ENCODE assay signal across 8 mouse cellular contexts in the genomic region with DNA sequence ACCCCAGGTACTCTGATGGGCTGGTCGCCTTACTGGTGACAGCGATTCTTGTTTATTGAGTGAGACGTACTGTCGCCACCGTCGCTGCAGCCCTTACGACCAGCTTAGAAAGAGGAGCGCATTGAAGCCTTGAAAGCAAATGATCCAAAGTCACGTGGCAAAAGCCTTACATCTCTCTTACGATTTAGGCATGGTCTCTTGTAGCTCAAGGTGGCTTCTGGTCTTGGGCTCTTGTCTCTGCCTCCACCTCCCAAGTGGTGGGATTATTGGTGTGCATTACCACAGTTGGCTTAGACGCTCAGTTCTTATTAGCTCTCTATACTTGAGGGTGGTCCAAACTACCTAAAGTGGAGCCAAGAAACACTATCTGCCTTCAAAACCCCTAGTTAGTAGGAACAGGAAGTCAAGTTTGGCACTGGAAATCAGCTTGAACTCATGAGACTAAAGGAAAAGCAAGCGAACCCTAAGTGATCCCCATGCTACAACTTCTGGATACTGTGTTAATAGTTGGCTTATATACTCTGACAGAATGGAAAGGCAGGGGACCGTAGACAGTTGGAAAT. TPM values are rescaled to one million over a fixed set of nuclear protein-coding genes. Genes with fewer than 3 reads are reported as not detected.
DNase-seq lines count a peak whose midpoint lies in the region; ATAC-seq and TF ChIP-seq lines count a peak whose summit lies in the region.

No protein-coding gene starts in this region.

- peak overlapping the region; percentile 91 for H3ac ChIP-seq in C2C12 (ENCODE audit: control insufficient read depth, insufficient read length, low read depth)

- H3K4me2 ChIP-seq in forebrain, embryonic 11.5 days (ENCODE audit: low read depth, low read length, severe bottlenecking): peak overlapping the region; percentile 88
- peak overlapping the region; percentile 94 for H3K4me2 ChIP-seq in liver, embryonic 13.5 days

- H3K9ac ChIP-seq in forebrain, embryonic 11.5 days (ENCODE audit: low read length): peak overlapping the region; percentile 92
- peak overlapping the region; percentile 88 for H3K9ac ChIP-seq in liver, embryonic 13.5 days

- no peaks in the 10 kb centered on the region for H3K9me3 ChIP-seq in heart, embryonic 10.5 days
- H3K9me3 ChIP-seq in forebrain, embryonic 11.5 days (ENCODE audit: control insufficient read depth, low read length): no peaks in the 10 kb centered on the region
- no peaks in the 10 kb centered on the region for H3K9me3 ChIP-seq in liver, embryonic 13.5 days (replicated peaks)

- ATAC-seq in forebrain, embryonic 11.5 days (replicated peaks; ENCODE audit: low FRiP score): no peak
- ATAC-seq in liver, embryonic 13.5 days (ENCODE audit: low read depth): no peak

- TF ChIP-seq CTCF in C2C12 (IDR thresholded peaks at IDR 0.05; ENCODE audit: control insufficient read depth, insufficient read depth, insufficient read length): no peak

- peaks cover 13% of the 10 kb centered on the region for H3K4me1 ChIP-seq in heart, embryonic 10.5 days
- peaks cover 7% of the 10 kb centered on the region; the same call in 1 of the 2 replicates for H3K4me1 ChIP-seq in forebrain, embryonic 11.5 days (replicated peaks; ENCODE audit: control insufficient read depth, insufficient read depth, low read length)
- H3K4me1 ChIP-seq in liver, embryonic 13.5 days (replicated peaks): peaks cover 22% of the 10 kb centered on the region

- WGBS in heart, embryonic 10.5 days: 9% methylated on average over 13 of the region's 13 CpGs
- WGBS in forebrain, embryonic 11.5 days: 11% methylated on average over 13 of the region's 13 CpGs
- WGBS in liver, embryonic 13.5 days (ENCODE audit: insufficient replicate concordance): 7% methylated on average over 13 of the region's 13 CpGs

- peak overlapping the region; percentile 98 for H3K4me3 ChIP-seq in heart, embryonic 10.5 days
- peak overlapping the region; percentile 99 for H3K4me3 ChIP-seq in C2C12 (ENCODE audit: insufficient read depth, poor library complexity, severe bottlenecking)
- H3K4me3 ChIP-seq in forebrain, embryonic 11.5 days (ENCODE audit: low read depth, low read length): peak overlapping the region; percentile 83
- peak overlapping the region; percentile 99 for H3K4me3 ChIP-seq in liver, embryonic 13.5 days (replicated peaks)

- peaks cover 31% of the 10 kb centered on the region for H3K79me2 ChIP-seq in C2C12 (ENCODE audit: control insufficient read depth, insufficient read depth)

- DNase-seq in heart, embryonic 10.5 days (ENCODE audit: low spot score): no peak
- no peak for DNase-seq in heart, adult 11 months
- DNase-seq in forebrain, embryonic 11.5 days (ENCODE audit: low spot score): no peak
- no peak for DNase-seq in liver, embryonic 13.5 days
- DNase-seq in left cerebral cortex, postnatal 10 days (ENCODE audit: extremely low spot score in 1 of 2, low spot score in 2 of 2): no peak
- DNase-seq in urinary bladder, adult 2 months (ENCODE audit: low spot score): no peak
- DNase-seq in gastrocnemius, adult 18-20 months (ENCODE audit: low spot score): no peak

- H3K79me3 ChIP-seq in C2C12 (ENCODE audit: low read depth): peaks cover 22% of the 10 kb centered on the region

- H3K36me3 ChIP-seq in heart, embryonic 10.5 days: peaks cover 60% of the 10 kb centered on the region
- H3K36me3 ChIP-seq in C2C12 (ENCODE audit: control insufficient read depth, insufficient read depth): peaks cover 37% of the 10 kb centered on the region
- H3K36me3 ChIP-seq in forebrain, embryonic 11.5 days (ENCODE audit: control insufficient read depth, insufficient read depth, low read length): peaks cover 7% of the 10 kb centered on the region; the same call in 1 of the 2 replicates
- peaks cover 36% of the 10 kb centered on the region for H3K36me3 ChIP-seq in liver, embryonic 13.5 days

- intact Hi-C loops in left cerebral cortex, postnatal 10 days (cut with DNase I): loop anchor here (5.0 kb wide), 1 partner anchor 37 kb away; no protein-coding TSS in a partner anchor

- no peaks in the 10 kb centered on the region for H3K27me3 ChIP-seq in heart, embryonic 10.5 days (ENCODE audit: insufficient read depth, poor library complexity, severe bottlenecking)
- H3K27me3 ChIP-seq in C2C12 (ENCODE audit: control insufficient read depth, insufficient read depth, insufficient read length): no peaks in the 10 kb centered on the region
- no peaks in the 10 kb centered on the region for H3K27me3 ChIP-seq in forebrain, embryonic 11.5 days (ENCODE audit: control insufficient read depth, insufficient read depth, low read length)
- H3K27me3 ChIP-seq in liver, embryonic 13.5 days: 0 out of 2 replicates have a peak, but pooled peaks cover 3% of the 10 kb centered on the region

- peak overlapping the region; percentile 91 for H3K27ac ChIP-seq in heart, embryonic 10.5 days
- H3K27ac ChIP-seq in forebrain, embryonic 11.5 days (ENCODE audit: low read depth, low read length): no peak overlapping the region
- peak overlapping the region; percentile 69 for H3K27ac ChIP-seq in liver, embryonic 13.5 days

TF ChIP-seq in C2C12, 6 proteins besides CTCF, POLR2A, EP300 and RAD21:
- no peak for TF ChIP-seq MYOD1 (IDR thresholded peaks at IDR 0.05; ENCODE audit: control insufficient read depth, insufficient read length, low read depth)
- TF ChIP-seq CEBPB (IDR thresholded peaks at IDR 0.05; ENCODE audit: low read depth): no peak
- TF ChIP-seq USF1 (IDR thresholded peaks at IDR 0.05; ENCODE audit: low read depth): peak; percentile 50
- no peak for TF ChIP-seq MAX (IDR thresholded peaks at IDR 0.05)

RNA-seq across cellular contexts. Expression of gene Nup214, which starts 0.7 kb away (rescaled TPM):
- 76.5 and 83.8 TPM in 2 replicates for polyA plus RNA-seq in heart, embryonic 10.5 days (2016; fragmentation: Nextera tagmentation; extraction: Ambion mirVana)
- polyA plus RNA-seq in C2C12 (2012; fragmentation: generic; extraction: Trizol): 42.2 TPM
- 76.0 and 81.8 TPM in 2 replicates for polyA plus RNA-seq in forebrain, embryonic 11.5 days (2014; fragmentation: Nextera tagmentation; extraction: Ambion mirVana)
- 59.8 and 71.9 TPM in 2 replicates for polyA plus RNA-seq in liver, embryonic 13.5 days (2015; fragmentation: Nextera tagmentation; extraction: Ambion mirVana)
- total RNA-seq in left cerebral cortex, postnatal 10 days (2021): 10 to 100 TPM; 42.0 to 43.5 TPM
- 20.4 and 28.2 TPM in 2 replicates for polyA plus RNA-seq in urinary bladder, adult 2 months (2012; rRNA removed)
- 10 to 100 TPM; 18.0 to 23.5 TPM for total RNA-seq in gastrocnemius, adult 18-20 months (2021)

RNA-seq across cellular contexts. Expression of gene Aif1l, which starts 25.0 kb away (rescaled TPM):
- 92.8 and 96.1 TPM in 2 replicates for polyA plus RNA-seq in heart, embryonic 10.5 days (2016; fragmentation: Nextera tagmentation; extraction: Ambion mirVana)
- polyA plus RNA-seq in C2C12 (2012; fragmentation: generic; extraction: Trizol): 55.4 TPM
- 78.3 and 79.6 TPM in 2 replicates for polyA plus RNA-seq in forebrain, embryonic 11.5 days (2014; fragmentation: Nextera tagmentation; extraction: Ambion mirVana)
- polyA plus RNA-seq in liver, embryonic 13.5 days (2015; fragmentation: Nextera tagmentation; extraction: Ambion mirVana): 3.5 and 4.0 TPM in 2 replicates
- 1 to 10 TPM; 3.7 to 5.4 TPM for total RNA-seq in left cerebral cortex, postnatal 10 days (2021)
- 4.1 and 5.4 TPM in 2 replicates for polyA plus RNA-seq in urinary bladder, adult 2 months (2012; rRNA removed)
- 1 to 10 TPM; 2.9 to 3.3 TPM for total RNA-seq in gastrocnemius, adult 18-20 months (2021)
